Mouse (Mus musculus) myocyte (in vitro differentiated cells): ENCODE measurements around the gene Naa80.

Source experiments
- CEBPB ChIP-seq: IDR thresholded peaks from 2 replicates; pipeline ENCODE4 v1.6.1; 2011; ENCODE audit warnings: mild to moderate bottlenecking, moderate library complexity; ENCODE audit not compliant: poor library complexity, insufficient read depth, severe bottlenecking
- E2F4 ChIP-seq: IDR thresholded peaks from one replicate; pipeline ENCODE4 v1.6.1; 2011; ENCODE audit warnings: mild to moderate bottlenecking, control low read depth, moderate library complexity; ENCODE audit not compliant: insufficient read depth
- MAX ChIP-seq: IDR thresholded peaks from one replicate; pipeline ENCODE4 v1.6.1; 2011; ENCODE audit warnings: low read depth, mild to moderate bottlenecking, control low read depth
- MYOG ChIP-seq, 3 experiments: IDR thresholded peaks; one replicate each; pipeline ENCODE4 v1.6.1; 2011; ENCODE audit warnings: control low read depth in 2 of 3, low read depth in 2 of 3, mild to moderate bottlenecking in 2 of 3; ENCODE audit not compliant: insufficient read length in 2 of 3, control insufficient read depth in 1 of 3, insufficient read depth in 1 of 3
- POLR2A ChIP-seq: IDR thresholded peaks from one replicate; pipeline ENCODE4 v1.6.1; 2011; ENCODE audit warnings: low read depth, mild to moderate bottlenecking, control low read depth, moderate library complexity; ENCODE audit not compliant: insufficient read length
- TCF12 ChIP-seq: IDR thresholded peaks from one replicate; pipeline ENCODE4 v1.6.1; 2011; ENCODE audit warnings: mild to moderate bottlenecking, control low read depth; ENCODE audit not compliant: poor library complexity, insufficient read depth, severe bottlenecking
- USF1 ChIP-seq: IDR thresholded peaks from one replicate; pipeline ENCODE4 v1.6.1; 2011; ENCODE audit warnings: low read depth, mild to moderate bottlenecking, control low read depth, moderate library complexity

GRCm38 (mm10) chr9:107547957-107548356 is 30.7 kb upstream of the Naa80 start:
- TF ChIP-seq POLR2A (no peak), USF1 (no peak), MAX (no peak), E2F4 (no peak), TCF12 (no peak), CEBPB (no peak), MYOG (IDR thresholded peaks at IDR 0.05; ENCODE audit: control insufficient read depth in 1 of 3, insufficient read depth in 1 of 3, insufficient read length in 2 of 3, low read depth in 2 of 3) (no peak)
